Mouse (Mus musculus) Muller cell, postnatal 12 days (primary cell): Measurements from ENCODE around the gene Col1a2.

Experiments used
- DNase-seq: peaks from one replicate; pipeline ENCODE4 v3.0.0-alpha.2; 2015; ENCODE audit errors: inconsistent ontology term

The Col1a2 gene

GRCm38 (mm10) chr6:4504603-4505131 is at the start of gene Col1a2:
TSS of gene Col1a2 (plus strand) at chr6:4504814.
- no peak for DNase-seq

DNA sequence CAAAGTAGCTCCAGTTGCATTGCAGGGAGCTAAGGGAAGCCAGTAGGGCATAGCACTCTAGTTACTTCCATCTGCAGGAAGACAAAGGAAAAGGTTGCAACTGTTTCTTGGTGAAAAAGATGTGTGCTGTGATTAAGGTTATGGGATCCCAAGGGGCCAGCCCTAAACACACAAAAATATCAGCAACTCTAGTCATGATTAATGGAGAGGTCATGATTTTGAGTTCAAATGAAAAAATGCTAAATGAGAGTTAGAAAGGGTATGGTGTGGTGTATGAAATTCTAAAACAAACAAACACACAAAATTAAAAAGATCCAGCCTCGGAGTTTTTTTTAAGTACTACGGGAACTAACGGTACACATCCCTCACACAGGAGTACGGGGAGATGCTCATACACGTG is 49.1 kb upstream of the Col1a2 start:
- no peak for DNase-seq

DNA sequence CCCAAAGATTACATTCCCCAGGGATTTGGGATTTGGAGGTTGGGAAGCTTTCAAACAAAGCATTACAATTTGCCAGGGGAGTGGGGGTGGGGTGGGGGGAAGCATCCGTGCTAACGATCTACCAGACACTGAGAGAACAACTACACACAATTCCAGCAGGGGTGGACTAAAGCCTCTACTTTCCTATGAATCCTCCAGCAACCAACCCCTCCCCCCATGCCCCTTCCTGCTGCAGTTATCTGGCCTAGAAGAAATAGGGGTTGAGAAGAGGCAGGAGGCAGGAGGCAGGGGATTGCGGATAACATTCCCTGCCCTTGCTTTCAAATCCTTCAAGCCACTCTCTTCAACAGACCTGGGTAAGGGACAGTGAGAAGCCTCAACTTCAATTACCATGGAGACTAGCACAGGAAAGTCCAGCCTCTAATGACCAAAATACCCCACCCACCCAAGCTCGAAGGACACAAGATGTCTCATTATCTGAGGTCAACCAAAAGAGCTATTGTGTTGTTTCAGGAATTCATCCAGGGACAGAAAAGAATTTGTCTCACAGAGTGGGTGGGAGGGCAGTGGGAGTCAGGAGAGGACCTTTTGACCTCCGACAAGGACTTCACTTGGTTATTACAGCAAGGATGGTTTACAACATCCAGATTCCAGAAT is 48.5 kb upstream of the Col1a2 start:
- DNase-seq = peak; percentile 60

DNA sequence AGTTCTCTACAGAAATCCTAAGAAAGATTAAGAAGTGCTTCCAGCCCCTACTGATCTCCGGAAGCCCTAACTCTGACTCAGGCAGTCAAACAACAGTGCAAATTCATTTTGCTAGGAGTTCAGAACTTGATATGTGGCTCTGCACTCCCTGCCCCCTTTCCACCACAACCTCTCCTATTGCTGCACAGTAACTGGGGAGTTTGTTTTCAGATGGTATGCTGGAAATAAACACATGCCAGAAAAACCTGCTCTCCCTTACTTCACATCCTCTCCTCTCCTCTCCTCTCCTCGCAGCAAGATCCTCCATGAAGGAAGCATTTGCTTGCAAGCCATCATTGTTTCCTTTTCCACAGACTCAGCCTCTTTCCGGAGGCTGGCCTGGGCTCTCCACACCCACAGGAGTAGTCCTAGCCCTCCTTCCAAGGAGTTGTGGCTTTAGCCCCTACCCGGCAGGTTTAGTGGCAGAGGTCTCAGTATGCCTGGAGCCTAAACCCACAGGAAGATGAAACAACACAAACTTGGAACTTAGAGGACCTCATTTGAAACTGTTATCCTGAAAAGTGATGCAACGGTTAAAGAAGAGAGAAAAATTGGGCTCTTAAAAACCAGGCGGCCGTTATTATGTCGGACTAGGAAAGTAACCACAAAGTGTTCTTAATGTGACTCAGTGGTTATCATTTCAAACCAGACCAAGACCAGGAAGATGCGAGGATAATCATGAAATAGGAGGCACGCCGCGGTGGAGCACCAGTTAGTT is 47.7 kb upstream of the Col1a2 start:
- DNase-seq = no peak

DNA sequence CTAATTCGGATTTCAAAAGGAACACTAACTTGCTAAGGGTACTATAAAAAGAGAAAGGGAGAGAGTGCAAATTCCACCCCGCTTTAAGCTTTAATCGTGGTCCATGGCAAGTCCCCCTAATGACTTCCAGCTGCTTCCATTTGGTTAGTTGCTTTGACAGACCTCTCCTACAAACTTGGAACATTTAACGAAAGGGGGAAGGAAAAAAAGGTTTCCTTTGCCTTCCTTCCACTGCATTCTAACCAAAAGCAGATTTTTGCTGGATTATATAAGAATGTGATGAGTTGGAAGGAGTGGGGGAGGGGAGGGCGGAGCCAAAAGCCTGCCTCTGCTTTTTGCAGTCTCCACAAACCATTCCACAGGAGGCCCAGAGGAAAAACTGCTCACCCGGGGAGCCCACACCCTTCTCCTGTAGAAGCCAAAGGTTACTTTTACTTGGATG is 47.0 kb upstream of the Col1a2 start:
- peak; percentile 62 for DNase-seq

DNA sequence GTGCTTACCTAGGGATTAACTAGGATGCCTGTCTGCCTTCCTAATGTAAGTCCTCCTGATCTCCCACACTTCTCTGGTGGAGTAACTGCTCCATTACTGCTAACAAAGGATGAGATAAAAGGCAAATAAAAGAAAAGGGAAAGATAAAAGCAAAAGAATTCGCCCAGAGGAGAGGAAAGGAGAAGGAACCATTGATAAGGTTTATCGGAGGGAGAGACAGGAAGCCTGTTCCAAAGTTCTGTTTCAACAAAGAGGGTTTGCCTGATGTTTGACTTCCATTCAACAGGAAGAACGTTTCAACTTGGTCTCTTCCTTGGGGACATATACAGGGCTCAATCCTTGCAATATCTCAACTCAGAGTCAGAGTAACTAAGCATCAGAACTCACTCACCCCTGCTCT is 39.3 kb upstream of the Col1a2 start:
- no peak for DNase-seq

- DNase-seq = no peak
Observed at GRCm38 (mm10) chr6:4483577-4483936, 21.1 kb upstream of the Col1a2 start.

DNA sequence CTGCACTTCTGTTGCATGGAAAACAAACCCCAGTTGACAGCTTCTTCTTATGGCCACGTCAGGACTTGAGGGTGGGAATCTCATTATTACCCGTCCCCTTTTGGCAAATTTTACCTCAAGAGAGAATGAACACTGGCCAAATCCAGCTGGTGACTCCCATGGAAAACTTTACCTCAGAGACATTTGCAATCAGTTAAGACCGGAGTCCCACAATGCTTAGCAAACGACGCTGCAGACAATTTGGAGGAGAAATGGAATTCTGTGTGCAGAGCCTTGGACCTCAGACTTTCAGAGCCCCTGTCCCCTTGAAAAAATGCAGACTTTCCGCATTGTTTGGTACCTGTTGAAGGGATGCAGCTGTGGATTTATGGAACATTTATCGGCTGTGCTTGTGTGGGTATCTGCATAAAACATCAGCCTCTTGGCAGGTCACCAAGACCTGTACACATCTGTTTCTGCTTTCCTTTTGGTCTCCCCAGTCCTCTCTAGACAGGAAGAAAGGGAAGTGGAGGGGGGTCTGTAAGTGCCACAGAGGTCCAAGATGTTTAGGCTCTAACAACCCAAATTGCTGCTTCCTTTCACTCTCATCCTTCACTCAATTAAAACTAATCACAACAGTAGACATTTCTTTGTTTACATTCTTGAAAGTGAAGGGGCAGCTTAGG is 20.5 kb upstream of the Col1a2 start:
- DNase-seq = no peak

GRCm38 (mm10) chr6:4488349-4488748 is 16.3 kb upstream of the Col1a2 start:
- peak; percentile 89 for DNase-seq

DNA sequence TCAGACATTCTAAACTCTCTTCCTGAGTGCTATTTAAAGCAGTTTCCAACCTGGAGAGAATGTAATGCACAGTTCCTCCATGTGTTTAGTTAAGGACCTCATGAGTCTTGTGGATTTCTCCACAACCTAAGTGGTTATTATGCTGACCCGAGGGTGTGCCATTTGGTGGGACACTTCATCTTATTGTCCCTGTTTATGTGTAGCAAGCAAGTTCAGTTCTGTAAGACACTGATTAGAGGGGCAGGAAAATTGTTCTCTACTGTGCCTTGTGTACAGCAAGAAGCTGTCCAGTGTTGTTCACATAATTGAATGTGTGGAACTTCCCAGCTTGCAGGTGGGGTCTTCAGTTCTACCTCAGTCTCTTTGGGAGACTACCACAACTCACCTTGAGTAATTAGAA is 15.6 kb upstream of the Col1a2 start:
- DNase-seq = no peak

GRCm38 (mm10) chr6:4489366-4490245 is 15.0 kb upstream of the Col1a2 start:
- peak; percentile 35 for DNase-seq

GRCm38 (mm10) chr6:4493666-4494065 is 10.9 kb upstream of the Col1a2 start:
- DNase-seq = no peak

- no peak for DNase-seq
Observed at GRCm38 (mm10) chr6:4496428-4496827, 8.2 kb upstream of the Col1a2 start.

DNA sequence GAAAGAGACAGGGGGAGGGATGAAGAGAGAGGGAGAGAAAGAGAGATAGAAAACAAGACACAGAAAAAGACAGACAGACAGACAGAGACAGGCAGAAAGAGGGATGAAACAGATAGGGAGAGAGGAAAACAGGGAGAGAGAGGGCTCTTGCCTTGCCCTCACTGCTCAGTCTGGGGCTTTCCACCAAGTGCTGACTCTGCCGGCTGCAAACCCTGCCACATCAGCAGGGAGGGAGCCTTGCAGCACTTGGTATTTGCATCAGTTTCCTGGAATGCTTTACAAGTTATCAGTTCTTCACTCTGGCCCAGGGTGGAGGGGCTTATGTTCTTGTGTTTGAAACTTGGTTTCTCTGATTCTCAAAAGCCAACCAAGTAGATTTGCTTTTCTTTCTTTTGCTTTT is 1.5 kb upstream of the Col1a2 start:
- no peak for DNase-seq

GRCm38 (mm10) chr6:4505158-4505997 is 764 bp downstream of the Col1a2 start:
- peak; percentile 38 for DNase-seq

DNA sequence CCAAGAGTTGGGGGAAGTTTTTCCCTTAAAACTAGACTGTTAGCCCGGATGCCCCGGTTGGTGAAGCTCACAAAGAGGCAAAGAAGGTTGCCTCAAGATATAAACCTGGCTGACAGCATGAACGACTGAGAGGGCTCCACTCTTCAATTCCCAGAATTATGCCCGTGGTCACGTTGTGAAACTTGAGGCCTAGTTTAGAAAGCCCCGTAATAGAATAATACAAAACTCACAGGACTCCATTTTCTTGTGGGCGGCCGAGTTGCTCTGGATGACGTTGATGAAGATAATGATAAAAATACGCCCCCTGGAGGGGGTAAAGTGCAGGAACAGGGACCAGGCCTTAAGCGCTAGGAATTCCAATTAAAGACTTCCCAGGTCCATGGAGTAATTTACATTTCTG is 1.5 kb downstream of the Col1a2 start:
- DNase-seq = no peak

GRCm38 (mm10) chr6:4506791-4507190 is 2.2 kb downstream of the Col1a2 start:
- no peak for DNase-seq

DNA sequence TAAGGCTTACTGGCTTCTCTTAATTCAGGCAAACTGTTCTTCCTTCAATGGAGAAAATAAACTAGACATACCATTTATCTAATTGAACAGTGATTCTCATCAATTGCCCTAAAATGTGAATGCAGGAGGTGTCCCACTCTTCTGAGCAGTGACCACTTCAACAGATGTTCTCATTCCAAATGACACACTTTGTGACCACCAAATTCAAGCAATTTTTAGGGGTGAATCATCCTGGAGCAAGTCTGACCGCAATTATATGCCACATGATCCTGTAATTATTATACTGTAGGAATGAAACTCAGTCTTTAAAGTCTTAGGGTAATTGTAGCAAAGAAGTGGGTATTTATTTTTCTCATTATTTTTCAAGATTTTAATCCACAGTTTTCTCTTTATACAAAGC is 2.7 kb downstream of the Col1a2 start:
- peak; percentile 79 for DNase-seq

DNA sequence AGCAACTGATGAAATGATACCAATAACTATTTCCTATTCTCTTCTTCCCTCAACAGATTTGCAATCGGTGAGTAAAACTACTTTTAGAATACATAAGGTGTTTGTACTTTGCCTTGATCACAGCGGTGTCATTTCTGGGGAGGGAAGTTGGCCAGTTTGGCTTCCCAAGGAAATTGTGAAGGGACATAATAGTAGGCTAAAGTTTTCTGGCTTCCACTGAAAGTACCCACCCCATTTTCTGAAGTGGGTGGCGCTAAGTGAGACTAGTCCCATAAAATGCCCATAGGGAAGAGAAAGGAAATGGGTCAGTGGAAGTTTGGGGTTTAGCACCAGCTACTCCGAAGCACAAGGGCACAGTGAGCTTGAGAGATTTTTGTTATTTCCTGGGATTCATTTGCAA is 3.7 kb downstream of the Col1a2 start:
- no peak for DNase-seq

DNA sequence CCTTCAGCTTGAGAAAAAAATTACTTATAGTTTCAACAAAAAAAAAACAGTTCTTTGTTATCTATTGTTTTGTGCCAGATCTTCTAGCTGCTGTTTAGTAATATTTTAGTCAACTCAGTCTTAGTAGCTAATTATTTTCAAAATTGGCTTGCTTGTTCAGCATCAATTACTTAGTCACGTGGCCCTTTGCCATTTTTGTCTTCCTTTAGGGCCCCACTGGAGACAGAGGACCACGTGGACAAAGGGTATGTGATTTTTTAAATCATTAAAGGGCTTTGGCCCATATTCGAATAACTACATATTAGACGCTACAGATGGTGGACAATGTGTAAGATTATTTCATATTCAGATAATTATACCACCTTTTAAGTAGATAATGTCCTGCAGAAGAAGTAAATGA is 4.8 kb downstream of the Col1a2 start:
- no peak for DNase-seq

DNA sequence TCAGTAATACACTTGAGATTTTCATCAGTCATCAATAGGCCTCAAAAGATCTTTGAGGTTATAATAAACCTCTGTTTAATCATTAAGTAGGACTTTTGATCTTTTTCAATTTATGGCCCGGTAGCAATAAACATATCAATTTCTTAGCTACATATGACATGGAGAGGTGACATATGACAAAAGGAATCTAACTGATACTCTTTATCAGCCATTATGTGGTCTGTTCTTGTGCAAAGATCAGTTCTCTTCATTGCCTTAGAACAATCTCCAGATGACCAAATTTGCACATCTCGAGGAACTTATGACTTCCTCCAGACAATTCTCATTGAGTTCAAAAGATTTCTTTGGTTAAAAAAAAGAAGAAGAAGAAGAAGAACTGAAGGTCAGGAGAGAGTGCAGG is 10.1 kb downstream of the Col1a2 start:
- no peak for DNase-seq
